Mouse (Mus musculus) neutrophil, adult 5-6 weeks (primary cell): ENCODE measurements at regions not wholly inside any gene's neighbourhood (a gene's known extent, or its start where the extent isn't known, plus 50 kb on each side); places are given as distances from the start of the nearest gene placed in this dataset.
A peak's percentile ranks its signal among the peaks of the same experiment; 100 is the strongest.

Experiments
- ATAC-seq: fragments of 151-379, 151-347 bp; 2 replicates; pipeline ENCODE4 v1.8.0; 2017; ENCODE audit warnings: mild to moderate bottlenecking, moderate TSS enrichment; ENCODE audit not compliant: insufficient number of reproducible peaks, poor library complexity, low FRiP score, severe bottlenecking; ENCODE audit errors: extremely low read depth

- ATAC-seq = no peak
These were observed 76.8 kb upstream of the Ngly1 start for GRCm38 (mm10) chr14:16172261-16172660.

GRCm38 (mm10) chr14:16173292-16173691 is 75.8 kb upstream of the Ngly1 start:
- peak; percentile 97 for ATAC-seq

DNA sequence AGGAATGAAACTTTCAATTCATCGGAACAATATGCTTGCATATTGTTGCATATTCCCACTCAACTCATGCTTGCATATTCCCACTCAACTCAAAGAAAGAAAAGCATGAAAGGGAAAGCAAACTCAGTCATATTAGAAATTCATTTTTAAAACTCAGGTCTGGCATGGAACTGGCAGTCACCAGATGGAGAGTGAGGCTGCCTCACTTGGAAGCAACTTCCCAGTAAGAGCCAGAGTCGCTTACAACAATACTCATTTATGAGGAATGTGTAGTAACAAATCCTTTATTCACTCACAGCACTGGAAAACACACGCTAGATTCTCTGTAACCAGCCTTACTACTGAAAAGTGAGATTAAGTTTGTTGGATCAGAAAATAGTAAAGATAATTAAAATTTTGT is 70.9 kb upstream of the Ngly1 start:
- ATAC-seq = no peak

- no peak for ATAC-seq
These were observed 67.3 kb upstream of the Ngly1 start for GRCm38 (mm10) chr14:16181822-16182221.

DNA sequence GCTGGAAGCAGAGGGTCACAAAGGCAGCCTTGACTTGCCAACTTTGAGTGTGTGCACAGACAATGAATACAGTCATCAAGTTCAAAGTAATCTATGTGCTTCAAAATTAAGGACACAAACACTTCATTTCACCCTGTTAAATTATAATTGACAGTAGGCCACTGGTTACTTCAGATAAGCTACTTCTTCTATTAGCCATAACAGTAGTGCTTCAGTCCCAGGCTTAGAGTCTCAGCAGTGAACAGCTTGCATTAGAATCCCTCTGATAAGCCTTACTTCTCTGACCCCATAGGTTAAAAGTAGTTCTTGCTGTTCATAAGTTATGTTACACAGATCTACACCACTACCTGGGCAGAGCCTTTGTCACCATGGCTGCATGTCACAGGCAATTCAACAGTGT is 63.8 kb upstream of the Ngly1 start:
- ATAC-seq = no peak
